Mouse (Mus musculus): ENCODE results near the gene Tspan11. TPM values are rescaled to one million over a fixed set of nuclear protein-coding genes. Genes with fewer than 3 reads are reported as not detected.

Tspan11 gene
- total RNA-seq, 4 experiments from 2014 or later = 7.3 to 21.2 (median 12.3) TPM

- DNase-seq = peak; percentile 70
Observed at GRCm38 (mm10) chr6:127991509-127992176, 104.3 kb downstream of the Tspan11 start.

- DNase-seq = no peak
Observed at GRCm38 (mm10) chr6:127992993-127993392, 105.6 kb downstream of the Tspan11 start.

GRCm38 (mm10) chr6:127996928-127997327 lies 109.5 kb downstream of the Tspan11 start:
- no peak for DNase-seq

- no peak for DNase-seq
Observed at GRCm38 (mm10) chr6:127999118-127999517, 111.7 kb downstream of the Tspan11 start.

GRCm38 (mm10) chr6:128000777-128001176 lies 113.4 kb downstream of the Tspan11 start:
- no peak for DNase-seq

GRCm38 (mm10) chr6:128001587-128001986 lies 114.2 kb downstream of the Tspan11 start:
- DNase-seq = no peak

GRCm38 (mm10) chr6:128002104-128002503 lies 114.7 kb downstream of the Tspan11 start:
- no peak for DNase-seq

GRCm38 (mm10) chr6:128002667-128003066 lies 115.3 kb downstream of the Tspan11 start:
- no peak for DNase-seq

GRCm38 (mm10) chr6:128003542-128003941 lies 116.2 kb downstream of the Tspan11 start:
- DNase-seq = no peak

Other genes with a start within 250 kb of the Tspan11 start
- under 1 TPM in 2 of 4 experiments, not detected in 2; 0.09 to 0.10 TPM for gene Prmt8, start 118.1 kb upstream of the Tspan11 start, total RNA-seq (2022)